Mouse (Mus musculus) E14TG2a.4 (cell line): Measurements from ENCODE around the gene Zfand3.

ENCODE experiments used
- CTCF ChIP-seq: conservative IDR thresholded peaks from 2 replicates; pipeline ENCODE4 v1.5.1; 2014; ENCODE audit warnings: low read length
- POU5F1 ChIP-seq: IDR thresholded peaks from 2 replicates; pipeline ENCODE4 v1.6.1; 2014; ENCODE audit warnings: low read length, borderline replicate concordance

DNA sequence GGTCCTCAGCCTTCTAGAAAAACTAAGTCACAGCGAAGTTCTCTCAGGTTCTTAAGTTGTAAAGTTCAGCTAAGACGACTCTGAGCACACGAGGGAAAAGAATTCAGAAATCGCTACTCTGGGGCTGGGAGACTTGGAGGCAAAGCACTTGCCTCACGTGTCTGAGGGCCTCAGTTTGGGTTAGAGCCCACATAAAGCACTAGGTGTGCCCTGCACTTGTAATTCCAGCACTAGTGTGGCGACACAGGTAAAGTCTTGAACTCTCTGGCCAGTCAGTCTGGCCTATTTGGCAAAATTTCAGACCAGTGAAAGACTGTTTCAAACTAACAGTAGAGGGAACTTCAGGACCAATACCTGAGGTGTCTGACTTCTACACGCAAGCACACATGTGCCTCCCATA, 233.1 kb downstream of the Zfand3 start:
- TF ChIP-seq CTCF (no peak), POU5F1 (no peak)
